Mouse (Mus musculus) intestine, embryonic 16.5 days (tissue): ENCODE data around the gene Fut1. TPM values are rescaled to one million over a fixed set of nuclear protein-coding genes. Genes with fewer than 3 reads are reported as not detected.
A peak's percentile ranks its signal among the peaks of the same experiment; 100 is the strongest.

Experiments used
- ATAC-seq: fragments of 200-750 bp; cut with Nextera tagmentation; 2 replicates; pipeline ENCODE4 v1.8.0; 2017; ENCODE audit warnings: moderate TSS enrichment, moderate library complexity
- H3K27ac ChIP-seq: fragments of 300-500 bp; sonication (generic); 2 replicates; pipeline ENCODE4 v1.5.1; 2014; ENCODE audit warnings: mild to moderate bottlenecking, low read length
- H3K27me3 ChIP-seq: fragments of 300-500 bp; sonication (generic); replicated peaks from 2 replicates; pipeline ENCODE4 v1.6.1; 2014; ENCODE audit warnings: low read length, control low read depth, mixed read lengths; ENCODE audit not compliant: control insufficient read depth, insufficient read depth
- H3K36me3 ChIP-seq: fragments of 300-500 bp; sonication (generic); 2 replicates; pipeline ENCODE4 v1.6.1; 2014; ENCODE audit warnings: low read length, control low read depth; ENCODE audit not compliant: control insufficient read depth, insufficient read depth
- H3K4me1 ChIP-seq: fragments of 300-500 bp; sonication (generic); 2 replicates; pipeline ENCODE4 v1.6.1; 2014; ENCODE audit warnings: low read length, control low read depth, mixed read lengths; ENCODE audit not compliant: control insufficient read depth, insufficient read depth
- H3K4me2 ChIP-seq: fragments of 300-500 bp; sonication (generic); 2 replicates; pipeline ENCODE4 v1.6.1; 2014; ENCODE audit warnings: low read depth, low read length, control low read depth
- H3K4me3 ChIP-seq: fragments of 300-500 bp; sonication (generic); 2 replicates; pipeline ENCODE4 v1.5.1; 2014; ENCODE audit warnings: mild to moderate bottlenecking, low read length
- H3K9ac ChIP-seq: fragments of 300-500 bp; sonication (generic); 2 replicates; pipeline ENCODE4 v1.6.1; 2014; ENCODE audit warnings: low read depth, low read length
- H3K9me3 ChIP-seq: fragments of 300-500 bp; sonication (generic); 2 replicates; pipeline ENCODE4 v1.6.1; 2016; ENCODE audit warnings: low read length, control low read depth; ENCODE audit not compliant: control insufficient read depth
- WGBS: fragments of 180-500 bp; shearing (Covaris S2); extraction: QIAGEN DNeasy Blood & Tissue Kit; methylation state at CpG from one replicate; pipeline ENCODE4 v1.1.7; 2014; 5-methylcytosine and 5-hydroxymethylcytosine counted together
- polyA plus RNA-seq: library from polyadenylated mRNA; unstranded; fragments of >200 nt; fragmentation: Nextera tagmentation; extraction: Ambion mirVana; gene quantifications from 2 replicates; pipeline ENCODE4 v1.2.1, GENCODE M21; 2015

The Fut1 gene
- polyA plus RNA-seq, 1 experiment from 2014 or later, result 0.61 TPM

DNA sequence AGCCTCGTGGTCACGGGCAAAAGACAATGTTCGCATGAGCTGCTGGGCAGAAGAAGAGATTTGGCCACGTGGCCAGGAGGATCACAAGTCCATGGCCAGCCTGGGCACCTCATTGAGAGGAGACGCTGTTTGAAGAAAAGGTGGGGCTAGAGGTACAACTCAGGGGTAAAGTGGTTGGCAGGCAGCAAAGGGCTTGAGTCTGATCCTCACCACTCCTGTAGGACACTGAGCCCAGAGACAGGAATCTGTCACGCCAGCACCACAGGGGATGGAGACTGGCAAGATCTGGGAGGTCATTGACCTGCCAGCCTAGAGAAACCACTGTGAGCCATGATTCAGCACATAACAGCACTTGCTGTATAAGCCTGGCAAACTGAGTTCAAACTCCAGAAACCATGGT is 19.6 kb upstream of the Fut1 start:
- ATAC-seq, result no peak
- H3K9me3 ChIP-seq, result no peaks in the 10 kb centered on the region
- H3K4me1 ChIP-seq, result peaks cover 13% of the 10 kb centered on the region
- H3K4me2 ChIP-seq, result no peak overlapping the region
- no peak overlapping the region for H3K4me3 ChIP-seq
- WGBS, result 93% methylated on average over 6 of the region's 6 CpGs
- H3K9ac ChIP-seq, result no peak overlapping the region
- no peak overlapping the region for H3K27ac ChIP-seq
- H3K36me3 ChIP-seq, result no peaks in the 10 kb centered on the region
- H3K27me3 ChIP-seq, result 0 out of 2 replicates have a peak, but pooled peaks cover 2% of the 10 kb centered on the region

DNA sequence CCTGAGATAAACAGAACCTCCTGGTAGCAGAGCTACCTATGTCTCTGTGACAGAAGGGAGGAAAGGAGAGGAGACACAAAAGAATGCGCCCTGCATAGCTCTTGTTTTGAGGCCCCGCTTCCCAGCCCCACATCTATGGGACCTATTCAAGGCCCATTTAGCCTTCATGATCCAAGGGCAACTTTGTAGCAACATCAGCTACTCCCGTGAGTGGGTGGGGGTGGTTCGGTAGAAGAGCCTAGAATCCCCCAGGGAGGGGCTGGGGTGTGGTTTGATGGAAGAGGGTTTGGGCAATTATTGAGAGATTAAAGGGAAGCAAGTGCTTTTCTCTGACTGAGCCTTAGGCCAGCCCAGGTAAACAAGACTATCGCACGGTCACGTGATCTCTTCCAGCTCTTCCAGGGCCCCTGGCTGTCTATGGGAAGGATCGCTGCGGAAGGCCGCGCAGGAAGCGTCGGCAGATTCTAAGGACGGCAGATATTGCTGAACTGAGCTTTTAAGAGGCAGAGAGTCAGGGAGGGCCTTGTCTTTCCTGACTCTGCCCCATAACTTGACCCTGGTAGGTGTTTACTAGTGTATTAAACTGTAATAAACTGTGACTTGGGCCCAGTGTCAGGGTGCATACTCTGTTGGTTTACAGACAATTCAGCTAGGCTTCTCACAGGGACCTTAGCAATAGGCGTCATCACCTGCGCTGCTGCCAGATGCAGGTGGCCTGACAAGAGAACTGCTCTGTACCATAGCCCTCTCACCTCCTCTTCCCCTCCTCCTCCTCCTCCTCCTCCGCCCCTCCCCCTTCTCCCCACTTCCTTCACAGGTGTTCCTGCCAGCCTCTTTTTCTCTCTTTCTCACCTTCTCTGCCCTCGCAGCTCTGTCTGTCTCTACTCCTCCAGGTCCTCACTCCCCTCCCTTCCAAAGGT is 17.9 kb upstream of the Fut1 start:
- Histone ChIP-seq H3K4me1 (peaks cover 13% of the 10 kb centered on the region), H3K4me3 (no peak overlapping the region; the same call in 1 of the 2 replicates), H3K36me3 (no peaks in the 10 kb centered on the region), H3K9ac (peak overlapping the region; percentile 33; the same call in 1 of the 2 replicates), H3K9me3 (no peaks in the 10 kb centered on the region), H3K27ac (no peak overlapping the region), H3K4me2 (peak overlapping the region; percentile 35), H3K27me3 (0 out of 2 replicates have a peak, but pooled peaks cover 2% of the 10 kb centered on the region)
- ATAC-seq, result peak; percentile 78
- WGBS, result 34% methylated on average over 18 of the region's 18 CpGs

DNA sequence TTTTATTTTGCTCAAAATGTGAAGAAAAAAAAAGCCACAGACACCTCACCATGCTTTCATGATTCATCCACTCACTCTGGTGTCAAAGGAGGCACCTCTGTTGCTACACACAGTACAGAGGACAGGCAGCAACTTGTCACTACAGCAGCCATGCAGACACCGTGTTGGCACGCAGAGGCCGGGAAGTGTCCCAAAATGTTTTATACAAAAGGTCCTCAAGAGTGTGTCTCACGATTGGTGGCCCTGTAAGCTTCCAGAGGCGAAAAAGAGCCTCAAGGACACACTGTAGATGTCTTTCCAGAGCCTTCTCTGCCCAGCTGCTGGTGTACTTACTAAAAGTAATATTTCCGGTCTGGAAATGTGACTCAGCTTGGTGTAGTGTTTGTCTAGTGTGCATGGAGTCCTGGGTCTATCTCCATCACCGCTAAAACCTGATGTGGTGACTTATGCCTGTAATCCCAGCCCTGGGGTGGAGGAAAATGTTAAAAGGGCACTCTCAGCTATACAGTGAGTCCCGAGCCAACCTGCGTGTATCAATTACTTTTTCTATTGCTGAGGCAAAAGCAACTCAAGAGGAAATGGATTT is 11.3 kb upstream of the Fut1 start:
- H3K27me3 ChIP-seq, result no peaks in the 10 kb centered on the region
- H3K4me1 ChIP-seq, result peaks cover 3% of the 10 kb centered on the region; the same call in 1 of the 2 replicates
- ATAC-seq, result no peak
- WGBS, result 74% methylated on average over 9 of the region's 9 CpGs
- no peak overlapping the region for H3K27ac ChIP-seq
- H3K36me3 ChIP-seq, result no peaks in the 10 kb centered on the region
- no peak overlapping the region for H3K4me2 ChIP-seq
- no peak overlapping the region for H3K4me3 ChIP-seq
- H3K9me3 ChIP-seq, result no peaks in the 10 kb centered on the region
- no peak overlapping the region for H3K9ac ChIP-seq

DNA sequence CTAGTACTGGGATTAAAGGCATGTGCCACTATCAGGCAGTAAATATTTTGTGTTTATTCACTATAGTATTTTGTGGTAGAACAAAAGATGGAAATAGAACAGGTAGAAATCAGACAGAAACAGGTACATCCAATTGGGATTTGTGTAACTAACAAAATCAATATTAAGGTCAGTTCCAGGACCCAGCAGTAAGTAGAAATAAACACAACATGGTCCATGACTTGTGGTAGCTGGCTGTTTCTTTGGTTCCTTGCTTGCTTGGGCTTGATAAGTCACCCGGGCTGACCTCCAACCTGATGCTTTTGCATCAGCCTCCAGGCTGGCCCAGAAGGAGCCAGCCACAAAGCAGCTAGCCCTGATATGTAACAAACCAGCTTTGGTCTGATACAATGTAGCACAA is 7.6 kb upstream of the Fut1 start:
- Histone ChIP-seq H3K27me3 (no peaks in the 10 kb centered on the region), H3K4me1 (no peaks in the 10 kb centered on the region), H3K9ac (no peak overlapping the region), H3K36me3 (no peaks in the 10 kb centered on the region), H3K4me3 (no peak overlapping the region), H3K9me3 (no peaks in the 10 kb centered on the region), H3K4me2 (no peak overlapping the region), H3K27ac (no peak overlapping the region)
- WGBS, result 70% methylated on average over 1 of the region's 1 CpGs
- no peak for ATAC-seq

DNA sequence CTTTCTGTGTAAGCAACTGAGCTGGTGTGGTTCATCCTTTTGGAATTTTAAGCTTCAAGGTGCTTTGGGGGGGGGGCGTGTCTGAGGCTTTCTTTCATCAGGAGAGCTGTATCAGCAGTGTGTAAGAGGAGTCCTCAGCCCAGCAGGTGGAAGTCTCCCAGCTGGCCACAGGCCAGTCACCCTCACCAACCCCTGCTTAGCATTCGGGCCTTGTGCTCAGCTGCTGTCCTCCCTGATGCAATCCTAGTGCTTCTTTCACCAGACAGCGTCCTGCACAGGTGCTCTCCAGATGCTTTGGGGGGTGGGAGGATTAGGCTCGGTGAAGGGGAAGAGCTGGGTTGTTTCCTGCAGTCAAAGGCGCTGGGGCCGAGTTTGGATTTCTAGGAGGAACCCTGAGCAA is 812 bp upstream of the Fut1 start:
- Histone ChIP-seq H3K9me3 (no peaks in the 10 kb centered on the region), H3K9ac (no peak overlapping the region), H3K4me3 (no peak overlapping the region), H3K4me1 (peaks cover 3% of the 10 kb centered on the region; the same call in 1 of the 2 replicates), H3K4me2 (no peak overlapping the region), H3K36me3 (no peaks in the 10 kb centered on the region), H3K27me3 (peaks cover 20% of the 10 kb centered on the region), H3K27ac (no peak overlapping the region)
- 45% methylated on average over 6 of the region's 6 CpGs for WGBS
- ATAC-seq, result no peak; the same call in 1 of the 2 replicates

DNA sequence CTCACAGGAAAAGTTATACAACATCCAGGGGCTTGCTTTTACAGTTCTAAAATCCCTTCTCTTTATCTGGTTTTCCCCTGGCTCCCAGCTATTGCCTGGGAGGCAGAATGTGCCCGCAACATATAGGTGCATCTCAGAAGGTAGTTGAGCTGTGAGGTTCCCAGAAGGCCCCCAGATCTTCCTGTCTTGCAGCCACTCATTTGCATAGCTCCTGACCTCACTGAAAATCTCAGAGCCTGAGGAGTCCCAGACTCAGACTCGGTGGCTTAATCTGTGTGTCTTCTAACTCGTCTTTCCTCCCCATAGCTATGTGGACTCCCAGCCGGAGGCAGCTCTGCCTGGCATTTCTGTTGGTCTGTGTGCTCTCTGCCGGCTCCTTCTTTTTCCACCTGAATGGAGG is 1.2 kb downstream of the Fut1 start:
- 83% methylated on average over 5 of the region's 5 CpGs for WGBS
- Histone ChIP-seq H3K9ac (no peak overlapping the region), H3K36me3 (no peaks in the 10 kb centered on the region), H3K4me3 (no peak overlapping the region), H3K4me1 (peaks cover 3% of the 10 kb centered on the region; the same call in 1 of the 2 replicates), H3K4me2 (no peak overlapping the region), H3K27me3 (peaks cover 20% of the 10 kb centered on the region), H3K27ac (no peak overlapping the region), H3K9me3 (no peaks in the 10 kb centered on the region)
- no peak for ATAC-seq

DNA sequence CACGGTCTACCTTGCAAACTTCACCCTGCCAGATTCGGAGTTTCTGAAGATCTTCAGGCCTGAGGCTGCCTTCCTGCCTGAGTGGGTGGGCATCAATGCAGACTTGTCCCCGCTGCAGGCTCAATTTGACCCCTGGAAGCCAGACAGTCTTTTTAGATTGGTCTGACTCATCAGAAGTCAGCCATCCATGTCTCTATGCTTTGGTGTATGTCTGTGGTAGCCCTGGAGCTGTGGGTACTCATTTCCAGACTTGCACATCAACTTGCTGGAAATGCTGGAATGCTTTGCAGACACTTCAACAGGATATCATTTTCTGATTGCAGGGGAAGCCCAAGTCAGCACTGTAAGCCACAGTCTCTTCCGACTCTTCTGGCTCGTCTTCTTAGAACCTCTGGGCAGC is 2.5 kb downstream of the Fut1 start:
- H3K9me3 ChIP-seq, result no peaks in the 10 kb centered on the region
- peaks cover 20% of the 10 kb centered on the region for H3K27me3 ChIP-seq
- no peak for ATAC-seq
- no peaks in the 10 kb centered on the region for H3K36me3 ChIP-seq
- WGBS, result 90% methylated on average over 5 of the region's 5 CpGs
- H3K9ac ChIP-seq, result no peak overlapping the region
- no peak overlapping the region for H3K4me3 ChIP-seq
- no peak overlapping the region for H3K4me2 ChIP-seq
- H3K27ac ChIP-seq, result no peak overlapping the region
- peaks cover 3% of the 10 kb centered on the region; the same call in 1 of the 2 replicates for H3K4me1 ChIP-seq

DNA sequence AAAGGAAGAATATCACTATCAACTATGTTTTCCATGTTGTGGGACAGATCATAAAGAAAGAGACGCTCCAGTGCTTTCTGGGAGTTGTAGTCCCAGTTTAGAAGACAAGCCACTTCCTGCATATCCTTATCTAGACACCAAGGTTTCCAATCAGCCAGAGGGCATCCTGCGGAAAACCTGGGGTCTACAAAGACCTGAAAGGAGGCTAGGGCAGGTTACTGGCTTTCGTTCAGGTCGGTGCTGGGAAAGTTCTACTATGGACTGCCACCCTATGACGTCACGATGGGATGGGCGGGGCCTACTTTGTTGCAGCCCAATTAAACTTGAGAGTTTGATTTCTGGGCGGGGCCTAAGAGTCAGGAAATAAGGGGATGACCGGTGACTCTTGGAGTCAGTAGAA is 4.4 kb downstream of the Fut1 start, which contains the start of gene Izumo1:
Gene Izumo1, plus strand, starts transcription at position 369 of the 400 bp plus-strand sequence.
- ATAC-seq, result no peak
- WGBS, result 39% methylated on average over 9 of the region's 9 CpGs
- H3K9ac ChIP-seq, result no peak within 1 kb of the TSS
- no peak within 1 kb of the TSS for H3K4me3 ChIP-seq
- no peaks in the 10 kb centered on the region for H3K36me3 ChIP-seq
- peaks cover 3% of the 10 kb centered on the region; the same call in 1 of the 2 replicates for H3K4me1 ChIP-seq
- H3K9me3 ChIP-seq, result no peaks in the 10 kb centered on the region
- H3K4me2 ChIP-seq, result no peak within 1 kb of the TSS
- H3K27me3 ChIP-seq, result peaks cover 12% of the 10 kb centered on the region
- no peak within 1 kb of the TSS for H3K27ac ChIP-seq

DNA sequence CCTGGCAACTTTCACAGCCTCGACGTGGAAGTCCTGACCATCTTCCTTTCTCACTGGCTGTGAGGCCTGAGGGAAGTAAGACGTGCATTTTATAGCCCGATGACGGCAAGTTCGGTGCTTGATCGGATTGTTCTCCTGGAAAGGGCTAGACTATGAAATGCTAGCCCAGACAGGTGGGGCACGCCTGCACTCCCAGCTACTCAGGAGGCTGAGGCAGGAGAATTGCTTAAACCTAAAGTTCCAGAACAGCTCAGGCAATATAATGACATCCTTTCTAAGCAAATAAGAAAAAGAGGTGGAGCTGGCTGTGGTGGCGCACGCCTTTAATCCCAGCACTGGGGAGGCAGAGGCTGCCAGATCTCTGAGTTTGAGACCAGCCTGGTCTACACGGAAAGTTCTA is 6.4 kb downstream of the Fut1 start:
- H3K4me3 ChIP-seq, result no peak overlapping the region
- H3K27me3 ChIP-seq, result peaks cover 12% of the 10 kb centered on the region
- no peaks in the 10 kb centered on the region for H3K36me3 ChIP-seq
- H3K4me2 ChIP-seq, result no peak overlapping the region
- no peak overlapping the region for H3K27ac ChIP-seq
- peaks cover 5% of the 10 kb centered on the region; the same call in 1 of the 2 replicates for H3K4me1 ChIP-seq
- H3K9me3 ChIP-seq, result no peaks in the 10 kb centered on the region
- 93% methylated on average over 11 of the region's 11 CpGs for WGBS
- H3K9ac ChIP-seq, result no peak overlapping the region
- no peak for ATAC-seq
